Mouse (Mus musculus) intestine, embryonic 15.5 days (tissue): Measurements from ENCODE around the gene Tcerg1l. TPM values are rescaled to one million over a fixed set of nuclear protein-coding genes. Genes with fewer than 3 reads are reported as not detected.

ENCODE experiments used
- ATAC-seq: fragments of 200-750 bp; cut with Nextera tagmentation; 2 replicates; pipeline ENCODE4 v1.8.0; 2017; ENCODE audit warnings: moderate TSS enrichment, moderate library complexity
- H3K27ac ChIP-seq: fragments of 300-500 bp; sonication (generic); 2 replicates; pipeline ENCODE4 v1.5.1; 2015; ENCODE audit warnings: mild to moderate bottlenecking, inconsistent platforms
- H3K27me3 ChIP-seq: fragments of 300-500 bp; sonication (generic); replicated peaks from 2 replicates; pipeline ENCODE4 v1.6.1; 2015; ENCODE audit warnings: inconsistent platforms
- H3K36me3 ChIP-seq: fragments of 300-500 bp; sonication (generic); 2 replicates; pipeline ENCODE4 v1.6.1; 2015; ENCODE audit warnings: inconsistent platforms
- H3K4me1 ChIP-seq: fragments of 300-500 bp; sonication (generic); replicated peaks from 2 replicates; pipeline ENCODE4 v1.6.1; 2015; ENCODE audit warnings: inconsistent platforms
- H3K4me2 ChIP-seq: fragments of 300-500 bp; sonication (generic); replicated peaks from 2 replicates; pipeline ENCODE4 v1.6.1; 2015; ENCODE audit warnings: mild to moderate bottlenecking, inconsistent platforms
- H3K4me3 ChIP-seq: fragments of 300-500 bp; sonication (generic); replicated peaks from 2 replicates; pipeline ENCODE4 v1.5.1; 2015; ENCODE audit warnings: inconsistent platforms
- H3K9ac ChIP-seq: fragments of 300-500 bp; sonication (generic); 2 replicates; pipeline ENCODE4 v1.6.1; 2015; ENCODE audit warnings: inconsistent platforms
- H3K9me3 ChIP-seq: fragments of 300-500 bp; sonication (generic); 2 replicates; pipeline ENCODE4 v1.6.1; 2016; ENCODE audit warnings: inconsistent platforms
- whole genome bisulfite sequencing: fragments of 180-500 bp; shearing (Covaris S2); methylation state at CpG from one replicate; pipeline ENCODE4 v1.1.7; 2015; 5-methylcytosine and 5-hydroxymethylcytosine counted together
- polyA plus RNA-seq: library from polyadenylated mRNA; unstranded; fragments of >200 nt; fragmentation: Nextera tagmentation; extraction: Ambion mirVana; gene quantifications from 2 replicates; pipeline ENCODE4 v1.2.1, GENCODE M21; 2015

The Tcerg1l gene
- polyA plus RNA-seq, 1 experiment from 2014 or later: 0.29 TPM

- Histone ChIP-seq H3K27me3 (no peaks in the 10 kb centered on the region), H3K9ac (no peak overlapping the region), H3K4me1 (no peaks in the 10 kb centered on the region), H3K36me3 (no peaks in the 10 kb centered on the region), H3K4me3 (no peak overlapping the region), H3K4me2 (no peak overlapping the region), H3K27ac (no peak overlapping the region), H3K9me3 (no peaks in the 10 kb centered on the region)
- 83% methylated on average over 5 of the region's 5 CpGs for whole genome bisulfite sequencing
- ATAC-seq: no peak
Observed at GRCm38 (mm10) chr7:138267976-138268646, 129.4 kb downstream of the Tcerg1l start.

- Histone ChIP-seq H3K27me3 (no peaks in the 10 kb centered on the region), H3K4me1 (no peaks in the 10 kb centered on the region), H3K27ac (no peak overlapping the region), H3K4me3 (no peak overlapping the region), H3K9me3 (no peaks in the 10 kb centered on the region), H3K4me2 (no peak overlapping the region), H3K9ac (no peak overlapping the region), H3K36me3 (no peaks in the 10 kb centered on the region)
- no peak for ATAC-seq
- WGBS: 75% methylated on average over 5 of the region's 5 CpGs
Observed at GRCm38 (mm10) chr7:138248612-138249011, 148.9 kb downstream of the Tcerg1l start.

GRCm38 (mm10) chr7:138248176-138248575 is 149.4 kb downstream of the Tcerg1l start:
- no peak overlapping the region for H3K4me3 ChIP-seq
- no peak for ATAC-seq
- no peaks in the 10 kb centered on the region for H3K9me3 ChIP-seq
- WGBS: 70% methylated on average over 3 of the region's 3 CpGs
- no peaks in the 10 kb centered on the region for H3K4me1 ChIP-seq
- no peaks in the 10 kb centered on the region for H3K27me3 ChIP-seq
- no peaks in the 10 kb centered on the region for H3K36me3 ChIP-seq
- no peak overlapping the region for H3K27ac ChIP-seq
- no peak overlapping the region for H3K9ac ChIP-seq
- no peak overlapping the region for H3K4me2 ChIP-seq

GRCm38 (mm10) chr7:138246684-138247083 is 150.8 kb downstream of the Tcerg1l start:
- Histone ChIP-seq H3K36me3 (no peaks in the 10 kb centered on the region), H3K27ac (no peak overlapping the region), H3K4me3 (no peak overlapping the region), H3K4me1 (no peaks in the 10 kb centered on the region), H3K9me3 (no peaks in the 10 kb centered on the region), H3K9ac (no peak overlapping the region), H3K27me3 (no peaks in the 10 kb centered on the region), H3K4me2 (no peak overlapping the region)
- ATAC-seq: no peak
- WGBS: 26% methylated on average over 2 of the region's 2 CpGs

- H3K9me3 ChIP-seq: no peaks in the 10 kb centered on the region
- H3K4me2 ChIP-seq: no peak overlapping the region
- no peaks in the 10 kb centered on the region for H3K36me3 ChIP-seq
- H3K27me3 ChIP-seq: no peaks in the 10 kb centered on the region
- H3K4me1 ChIP-seq: no peaks in the 10 kb centered on the region
- WGBS: 69% methylated on average over 5 of the region's 5 CpGs
- H3K9ac ChIP-seq: no peak overlapping the region
- H3K4me3 ChIP-seq: no peak overlapping the region
- H3K27ac ChIP-seq: no peak overlapping the region
- no peak for ATAC-seq
Observed at GRCm38 (mm10) chr7:138242229-138242628, 155.3 kb downstream of the Tcerg1l start.

GRCm38 (mm10) chr7:138237708-138238225 is 159.8 kb downstream of the Tcerg1l start:
- no peak for ATAC-seq
- Histone ChIP-seq H3K4me2 (no peak overlapping the region), H3K36me3 (no peaks in the 10 kb centered on the region), H3K4me1 (no peaks in the 10 kb centered on the region), H3K9me3 (no peaks in the 10 kb centered on the region), H3K27me3 (no peaks in the 10 kb centered on the region), H3K27ac (no peak overlapping the region), H3K4me3 (no peak overlapping the region), H3K9ac (no peak overlapping the region)
- 27% methylated on average over 5 of the region's 5 CpGs for WGBS

- no peak overlapping the region for H3K4me3 ChIP-seq
- no peak overlapping the region for H3K27ac ChIP-seq
- H3K9ac ChIP-seq: no peak overlapping the region
- WGBS: 76% methylated on average over 3 of the region's 3 CpGs
- no peaks in the 10 kb centered on the region for H3K4me1 ChIP-seq
- no peaks in the 10 kb centered on the region for H3K27me3 ChIP-seq
- no peaks in the 10 kb centered on the region for H3K9me3 ChIP-seq
- ATAC-seq: no peak
- no peaks in the 10 kb centered on the region for H3K36me3 ChIP-seq
- H3K4me2 ChIP-seq: no peak overlapping the region
Observed at GRCm38 (mm10) chr7:138224252-138224651, 173.3 kb downstream of the Tcerg1l start.

GRCm38 (mm10) chr7:138222951-138223350 is 174.6 kb downstream of the Tcerg1l start:
- H3K4me1 ChIP-seq: no peaks in the 10 kb centered on the region
- no peak overlapping the region for H3K27ac ChIP-seq
- no peak overlapping the region for H3K4me3 ChIP-seq
- H3K9ac ChIP-seq: no peak overlapping the region
- no peaks in the 10 kb centered on the region for H3K27me3 ChIP-seq
- 49% methylated on average over 4 of the region's 4 CpGs for WGBS
- H3K36me3 ChIP-seq: no peaks in the 10 kb centered on the region
- H3K9me3 ChIP-seq: no peaks in the 10 kb centered on the region
- no peak overlapping the region for H3K4me2 ChIP-seq
- ATAC-seq: no peak

- Histone ChIP-seq H3K4me3 (no peak overlapping the region), H3K27me3 (no peaks in the 10 kb centered on the region), H3K27ac (no peak overlapping the region), H3K4me2 (no peak overlapping the region), H3K36me3 (no peaks in the 10 kb centered on the region), H3K4me1 (no peaks in the 10 kb centered on the region), H3K9ac (no peak overlapping the region), H3K9me3 (no peaks in the 10 kb centered on the region)
- no peak for ATAC-seq
- 63% methylated on average over 6 of the region's 6 CpGs for WGBS
Observed at GRCm38 (mm10) chr7:138217556-138218098, 179.9 kb downstream of the Tcerg1l start.

- Histone ChIP-seq H3K27me3 (no peaks in the 10 kb centered on the region), H3K36me3 (no peaks in the 10 kb centered on the region), H3K9me3 (no peaks in the 10 kb centered on the region), H3K4me2 (no peak overlapping the region), H3K9ac (no peak overlapping the region), H3K4me3 (no peak overlapping the region), H3K4me1 (no peaks in the 10 kb centered on the region), H3K27ac (0 out of 2 replicates have a peak overlapping the region, but pooled peaks have one; percentile 6)
- peak; percentile 77 for ATAC-seq
- WGBS: 12% methylated on average over 15 of the region's 15 CpGs
Observed at GRCm38 (mm10) chr7:138215177-138215830, 182.2 kb downstream of the Tcerg1l start.

GRCm38 (mm10) chr7:138214710-138215109 is 182.8 kb downstream of the Tcerg1l start:
- no peak overlapping the region for H3K4me2 ChIP-seq
- no peaks in the 10 kb centered on the region for H3K36me3 ChIP-seq
- ATAC-seq: no peak
- H3K4me3 ChIP-seq: no peak overlapping the region
- no peaks in the 10 kb centered on the region for H3K27me3 ChIP-seq
- H3K9ac ChIP-seq: no peak overlapping the region
- H3K27ac ChIP-seq: no peak overlapping the region
- H3K9me3 ChIP-seq: no peaks in the 10 kb centered on the region
- 32% methylated on average over 9 of the region's 9 CpGs for WGBS
- no peaks in the 10 kb centered on the region for H3K4me1 ChIP-seq

GRCm38 (mm10) chr7:138209769-138210168 is 187.8 kb downstream of the Tcerg1l start:
- no peaks in the 10 kb centered on the region for H3K27me3 ChIP-seq
- ATAC-seq: no peak
- no peak overlapping the region for H3K4me3 ChIP-seq
- no peak overlapping the region for H3K27ac ChIP-seq
- no peaks in the 10 kb centered on the region for H3K9me3 ChIP-seq
- H3K9ac ChIP-seq: no peak overlapping the region
- no peaks in the 10 kb centered on the region for H3K4me1 ChIP-seq
- 37% methylated on average over 5 of the region's 5 CpGs for WGBS
- no peaks in the 10 kb centered on the region for H3K36me3 ChIP-seq
- no peak overlapping the region for H3K4me2 ChIP-seq
